Mouse (Mus musculus): Measurements from ENCODE around the gene Zfp64.

The Zfp64 gene

DNA sequence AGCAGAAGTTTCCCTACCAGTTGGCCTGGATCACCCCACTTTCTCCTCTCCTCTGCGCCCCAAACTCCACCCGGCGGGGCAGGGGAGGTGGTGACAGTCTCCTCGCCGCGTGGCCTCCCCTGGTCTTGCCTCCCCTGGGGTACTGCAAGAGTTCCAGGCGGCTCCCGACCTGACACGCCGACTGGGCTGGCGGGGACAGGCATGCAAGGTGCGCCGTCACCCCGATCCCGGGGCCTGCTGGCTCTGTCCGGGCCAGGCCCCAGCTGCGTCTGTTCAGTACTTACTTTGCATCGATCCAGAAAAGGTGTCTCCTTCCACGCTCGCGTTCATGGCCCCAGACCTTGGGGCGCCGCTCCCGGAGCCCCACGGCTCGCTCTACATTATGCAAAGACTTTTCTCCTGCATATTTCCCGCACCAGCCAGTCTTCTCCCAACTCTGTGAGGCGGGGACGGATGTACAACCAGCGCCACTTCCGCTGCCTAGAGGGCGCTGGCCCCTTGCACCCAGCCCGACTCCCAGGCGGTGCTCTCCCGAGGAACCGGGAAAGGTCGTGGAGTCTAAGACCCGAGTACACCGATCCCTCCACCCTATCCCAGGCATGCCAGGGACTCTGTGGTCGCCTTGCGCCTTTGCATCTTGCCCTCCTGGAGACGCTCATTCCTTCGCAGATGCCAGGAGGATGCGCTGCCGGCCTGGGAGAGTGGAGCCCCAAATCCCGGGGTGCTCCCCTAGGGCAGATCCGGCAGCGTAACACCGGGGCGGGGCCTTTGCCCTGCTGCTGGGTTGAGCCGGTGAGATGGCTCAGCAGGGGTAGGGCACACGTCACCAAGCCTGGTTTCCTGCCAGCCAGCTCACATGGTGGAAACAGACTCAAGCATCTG, at the start of gene Zfp64:
Gene Zfp64 (minus strand): TSS at position 753 of the 882 bp plus-strand sequence.
- peak; percentile 94 for DNase-seq (ENCODE audit: low read depth, low spot score)

DNA sequence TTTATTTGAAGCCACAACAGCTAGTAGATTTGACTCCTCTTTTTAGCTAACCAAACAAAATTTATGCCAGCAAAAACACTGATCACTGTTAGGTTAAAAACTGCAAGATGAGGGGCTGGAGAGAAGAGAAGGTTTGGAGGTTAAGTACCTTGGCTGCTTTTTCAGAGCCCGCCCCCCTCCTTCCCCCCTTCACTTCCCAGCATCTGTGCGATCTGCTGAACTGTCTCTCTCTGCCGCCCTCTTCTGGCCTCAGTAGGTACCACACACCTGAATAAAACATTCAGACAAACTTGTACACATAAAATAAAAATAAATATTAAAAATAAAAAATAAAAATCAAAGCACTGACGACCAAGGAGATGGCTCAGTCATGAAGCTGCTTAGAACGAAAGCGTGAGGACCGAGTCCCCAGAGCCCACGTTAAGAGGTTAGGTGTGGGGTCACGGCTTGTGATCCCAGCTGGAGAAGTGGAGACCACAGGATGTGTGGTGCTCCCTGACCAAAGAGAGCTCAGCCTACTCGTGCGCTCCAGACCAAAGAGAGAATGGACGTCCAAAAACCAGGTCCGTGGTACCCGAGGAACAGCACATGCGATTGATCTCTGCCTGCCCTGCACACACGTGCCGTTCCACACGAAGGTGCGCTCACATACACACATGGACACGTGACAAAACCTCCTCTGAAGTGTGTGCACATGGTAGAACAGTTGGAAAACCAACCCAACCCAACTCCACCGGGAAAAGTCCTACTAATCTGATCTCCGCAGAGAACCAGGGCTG, 37.4 kb upstream of the Zfp64 start:
- peak; percentile 89 for DNase-seq (ENCODE audit: low read depth, low spot score)

DNA sequence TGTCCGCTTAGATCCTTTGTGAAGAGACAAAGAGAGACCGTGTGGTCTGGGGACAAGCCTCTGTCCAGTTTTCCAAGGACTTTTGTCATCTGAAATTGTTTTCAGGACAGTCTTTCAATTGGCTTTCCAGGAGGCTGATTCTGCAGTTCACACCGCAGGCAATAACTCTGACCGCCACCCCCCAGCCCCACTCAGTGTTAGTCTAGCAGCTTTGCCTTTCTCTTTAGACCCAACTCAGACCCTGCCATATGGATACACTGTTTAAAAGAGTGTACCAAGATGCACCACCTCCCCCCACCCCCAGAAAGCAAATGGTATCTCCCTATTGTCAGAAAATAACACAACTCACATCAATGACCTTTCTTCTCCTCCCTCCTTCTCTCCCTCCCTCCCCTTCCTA, 35.6 kb upstream of the Zfp64 start:
- DNase-seq (ENCODE audit: low read depth, low spot score) = peak; percentile 54

DNA sequence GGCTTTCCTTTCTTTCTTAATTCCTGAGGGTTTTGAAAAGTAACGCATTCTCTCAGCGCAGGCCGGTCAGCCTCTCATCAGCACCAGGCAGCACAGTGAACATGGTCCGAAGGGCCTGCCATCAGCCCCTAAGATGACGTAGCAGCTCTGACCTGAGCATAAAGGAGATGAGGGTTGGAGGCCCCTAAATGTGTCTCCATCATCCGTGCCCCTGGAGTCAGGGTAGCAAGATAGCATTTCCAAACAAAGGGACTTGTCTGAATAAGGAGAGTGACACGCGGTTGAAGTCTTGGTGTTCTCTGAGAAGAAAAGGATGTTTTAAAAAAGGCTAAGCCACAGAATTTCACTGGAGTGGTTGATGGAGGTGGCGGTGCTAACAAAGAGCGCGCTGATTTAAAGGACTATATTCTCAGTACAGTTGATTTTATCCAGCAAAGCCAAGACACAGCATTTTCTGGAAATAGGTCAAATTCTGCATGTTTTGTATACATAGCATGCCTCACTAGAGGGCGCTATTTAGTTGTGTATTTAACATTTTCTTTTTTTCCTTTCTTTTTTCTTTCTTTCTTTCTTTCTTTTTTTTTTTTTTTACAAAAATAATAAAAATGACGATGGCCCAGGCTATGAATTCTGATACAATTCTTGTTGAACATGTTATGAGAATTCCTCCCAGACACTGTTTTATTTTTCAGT, 34.8 kb upstream of the Zfp64 start:
- no peak for DNase-seq (ENCODE audit: low read depth, low spot score)

DNA sequence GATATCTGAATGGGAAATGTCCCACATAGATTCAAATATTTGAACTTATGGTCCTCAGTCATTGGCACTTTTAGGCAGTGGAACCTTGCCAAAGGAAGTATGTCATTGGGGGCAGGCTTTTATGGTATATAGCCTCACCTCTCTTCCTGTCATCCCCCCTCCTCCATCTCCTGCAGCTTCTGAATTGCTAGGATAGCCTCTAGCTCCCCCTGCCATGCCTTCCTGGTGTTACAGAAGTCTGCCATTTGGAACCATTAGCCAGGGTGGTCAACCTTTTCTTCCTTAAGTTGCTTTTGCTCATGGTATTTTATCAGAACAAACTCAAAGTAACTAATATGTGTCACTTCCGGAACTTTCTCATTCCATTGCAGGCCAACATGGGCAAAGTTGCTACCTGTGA, 32.7 kb upstream of the Zfp64 start:
- peak; percentile 81 for DNase-seq (ENCODE audit: low read depth, low spot score)

DNA sequence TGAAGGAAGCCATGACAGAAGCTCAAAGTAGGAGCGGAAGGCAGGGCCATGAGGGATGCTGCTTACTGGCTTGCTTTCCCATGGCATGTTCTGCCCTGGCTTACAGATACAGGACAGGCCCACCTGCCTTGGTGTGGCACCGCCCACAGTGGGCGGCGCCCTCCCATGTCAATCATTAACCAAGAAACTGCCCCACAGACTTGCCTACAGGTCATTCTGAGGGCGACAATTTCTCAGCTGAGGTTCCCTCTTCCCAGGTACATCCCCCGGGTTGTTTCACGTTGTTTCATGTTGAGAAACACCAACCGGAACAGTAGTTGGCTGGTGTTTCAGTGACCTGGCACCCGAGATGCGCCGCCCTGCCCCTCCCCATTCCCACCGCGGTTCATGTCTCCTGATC, 32.0 kb upstream of the Zfp64 start:
- DNase-seq (ENCODE audit: low read depth, low spot score) = peak; percentile 77

DNA sequence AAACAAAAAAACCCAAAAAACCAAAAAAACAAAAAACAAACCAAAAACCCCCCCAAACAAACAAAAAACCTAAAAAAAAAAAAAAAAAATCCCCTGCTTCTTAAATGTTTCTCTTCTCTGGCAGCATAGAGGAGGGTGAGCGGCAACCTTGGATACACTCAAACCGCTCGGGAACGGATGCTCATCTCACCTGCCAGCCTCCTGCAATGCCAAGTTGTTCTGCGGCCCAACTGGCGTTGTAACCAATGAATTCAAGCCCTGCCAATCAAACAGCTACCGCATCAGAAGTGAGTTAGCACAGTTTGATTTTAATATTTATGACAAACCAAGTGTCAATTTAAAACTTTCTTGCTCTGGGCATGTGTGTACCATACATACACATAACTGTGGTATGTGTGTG, 26.6 kb upstream of the Zfp64 start:
- DNase-seq (ENCODE audit: low read depth, low spot score) = no peak

DNA sequence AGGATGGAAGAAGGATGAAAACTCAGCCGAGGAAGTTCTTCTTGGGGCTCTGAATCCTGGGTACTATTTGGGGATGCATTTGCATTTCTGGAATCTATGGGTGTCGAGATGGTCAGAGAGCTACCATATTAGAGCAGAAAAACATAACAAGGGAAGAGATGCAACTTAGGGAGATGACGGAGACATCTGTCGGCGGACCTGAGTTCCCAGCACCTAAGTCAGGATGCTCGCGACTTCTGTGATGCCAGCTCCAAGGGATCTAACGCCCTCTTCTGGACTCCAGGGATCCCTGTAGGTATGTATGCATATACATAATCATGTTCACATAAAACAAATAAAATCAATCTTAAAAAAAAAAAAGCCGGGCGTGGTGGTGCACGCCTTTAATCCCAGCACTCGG, 26.1 kb upstream of the Zfp64 start:
- peak; percentile 62 for DNase-seq (ENCODE audit: low read depth, low spot score)

DNA sequence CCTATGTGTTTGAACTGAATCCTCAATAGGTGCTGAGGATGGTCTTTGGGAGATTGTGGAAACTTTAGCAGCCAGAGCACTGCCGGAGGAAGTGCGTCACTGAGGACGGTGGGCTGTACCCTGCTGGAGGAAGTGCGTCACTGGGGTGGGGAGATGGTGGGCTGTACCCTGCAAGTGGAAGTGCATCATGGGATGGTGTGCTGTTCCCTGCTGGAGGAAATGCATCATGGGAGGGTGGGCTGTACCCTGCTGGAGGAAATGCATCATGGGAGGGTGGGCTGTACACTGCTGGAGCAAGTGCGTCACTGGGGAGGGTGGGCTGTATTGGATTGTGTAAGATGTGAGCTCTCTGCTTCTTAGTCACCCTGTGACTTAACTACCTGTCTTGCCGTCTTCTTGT, 25.5 kb upstream of the Zfp64 start:
- DNase-seq (ENCODE audit: low read depth, low spot score) = peak; percentile 99

DNA sequence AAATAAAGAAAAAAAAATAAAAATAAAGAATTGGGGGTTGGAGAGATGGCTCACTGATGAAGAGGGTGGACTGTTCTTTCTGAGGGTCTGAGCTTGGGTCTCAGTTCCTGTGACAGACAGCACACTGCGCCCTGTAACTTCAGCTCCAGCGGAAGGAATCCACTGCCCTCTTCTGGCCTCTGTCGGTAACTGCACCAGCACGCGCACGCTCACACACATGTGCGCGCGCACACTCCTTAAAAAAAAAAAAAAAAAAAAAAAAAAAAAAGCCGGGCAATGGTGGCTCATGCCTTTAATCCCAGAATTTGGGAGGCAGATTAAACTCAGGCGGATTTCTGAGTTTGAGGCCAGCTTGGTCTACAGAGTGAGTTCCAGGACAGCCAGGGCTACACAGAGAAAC, 24.4 kb upstream of the Zfp64 start:
- peak; percentile 88 for DNase-seq (ENCODE audit: low read depth, low spot score)

DNA sequence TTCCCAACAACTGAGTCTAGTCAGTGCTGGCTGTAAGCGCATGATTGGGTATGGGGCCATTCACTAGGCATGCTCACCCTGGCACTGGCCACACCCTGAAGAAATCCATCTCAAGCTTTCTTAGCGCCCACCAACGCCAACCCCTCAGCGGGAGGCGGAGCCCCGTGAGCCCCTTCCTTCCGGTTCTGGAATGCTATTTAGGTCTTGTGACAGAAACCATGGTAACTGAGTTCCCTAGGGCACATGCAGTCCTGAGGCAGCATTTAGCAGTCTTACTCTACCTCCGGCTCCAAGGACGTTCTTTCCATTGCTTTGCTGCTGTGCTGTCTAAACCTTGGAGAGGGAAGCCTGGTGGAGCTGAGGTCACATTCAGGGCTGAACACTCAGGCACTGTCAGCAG, 22.6 kb upstream of the Zfp64 start:
- DNase-seq (ENCODE audit: low read depth, low spot score) = peak; percentile 91

DNA sequence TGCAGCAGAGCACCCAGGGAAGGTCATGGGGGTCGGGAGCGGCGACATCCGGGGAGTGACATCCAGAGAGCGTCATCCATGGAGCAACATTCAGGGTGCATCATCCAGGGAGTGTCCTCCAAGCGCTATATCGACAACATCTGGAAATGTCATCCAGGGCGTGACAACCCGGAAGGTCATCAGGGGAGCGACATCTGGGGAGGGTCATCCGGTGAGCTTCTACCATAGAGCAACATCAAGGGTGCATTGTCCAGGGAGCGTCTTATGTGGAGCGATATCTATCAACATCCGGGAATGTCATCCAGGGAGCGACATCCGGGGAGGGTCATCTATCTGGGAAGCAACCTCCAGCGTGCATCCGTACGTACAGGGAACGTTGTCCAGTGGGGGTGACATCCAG, 14.7 kb upstream of the Zfp64 start:
- peak; percentile 95 for DNase-seq (ENCODE audit: low read depth, low spot score)

DNA sequence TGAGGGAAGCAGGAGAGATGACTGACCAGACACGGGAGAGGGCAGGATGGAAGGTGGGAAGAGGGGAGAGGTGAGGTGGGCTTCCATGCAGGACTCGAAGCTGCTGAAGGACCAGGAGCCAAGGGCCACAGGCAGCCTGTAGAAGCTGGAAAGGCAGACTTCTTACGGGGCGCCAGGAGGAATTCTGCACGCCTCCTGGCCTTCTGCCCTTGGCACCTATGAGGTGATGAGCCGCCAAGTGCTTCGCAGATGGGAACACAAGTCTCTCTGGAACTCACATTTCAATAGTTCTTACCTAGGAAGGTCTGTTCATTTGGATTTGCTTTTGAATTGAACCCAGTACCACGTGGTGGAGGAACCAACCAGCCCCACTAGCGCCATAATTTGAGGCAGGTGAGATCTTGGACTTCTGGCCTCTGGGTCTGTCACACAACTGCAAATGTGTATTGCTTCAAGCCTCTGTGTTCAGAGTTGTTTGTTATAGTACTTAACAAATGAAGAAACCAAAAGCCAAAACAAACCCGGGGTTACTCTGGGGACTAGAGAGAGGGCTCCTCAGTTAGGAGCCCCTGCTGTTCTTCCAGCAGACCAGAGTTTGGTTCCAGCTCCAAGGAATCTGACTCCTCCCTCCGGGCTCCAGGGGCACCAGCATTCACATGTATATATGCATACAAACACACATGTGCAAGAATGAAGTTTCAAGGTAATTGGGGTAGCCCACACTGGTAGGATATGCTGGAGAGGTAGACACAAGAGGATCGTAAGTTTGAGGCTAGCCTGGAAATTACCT, 12.9 kb upstream of the Zfp64 start:
- peak; percentile 79 for DNase-seq (ENCODE audit: low read depth, low spot score)

DNA sequence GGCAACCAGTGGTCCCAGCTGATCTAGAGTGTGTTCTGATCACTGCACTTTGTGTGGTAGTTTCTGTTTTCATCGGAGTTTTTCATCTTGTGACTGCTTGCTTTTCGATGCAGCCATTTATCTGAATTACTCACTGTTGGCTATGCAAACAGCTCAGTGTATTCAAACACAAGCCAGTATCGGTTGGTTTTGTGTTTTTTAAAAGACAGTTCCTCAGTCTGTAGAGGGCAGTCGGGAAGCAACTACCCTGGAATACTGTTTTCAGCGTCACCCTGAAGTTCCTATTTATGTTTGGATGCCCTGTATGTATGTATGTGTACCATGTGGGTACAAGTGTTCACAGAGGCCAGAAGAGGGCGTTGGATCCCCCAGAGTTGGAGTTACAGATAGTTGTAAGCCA, 11.1 kb upstream of the Zfp64 start:
- peak; percentile 55 for DNase-seq (ENCODE audit: low read depth, low spot score)

DNA sequence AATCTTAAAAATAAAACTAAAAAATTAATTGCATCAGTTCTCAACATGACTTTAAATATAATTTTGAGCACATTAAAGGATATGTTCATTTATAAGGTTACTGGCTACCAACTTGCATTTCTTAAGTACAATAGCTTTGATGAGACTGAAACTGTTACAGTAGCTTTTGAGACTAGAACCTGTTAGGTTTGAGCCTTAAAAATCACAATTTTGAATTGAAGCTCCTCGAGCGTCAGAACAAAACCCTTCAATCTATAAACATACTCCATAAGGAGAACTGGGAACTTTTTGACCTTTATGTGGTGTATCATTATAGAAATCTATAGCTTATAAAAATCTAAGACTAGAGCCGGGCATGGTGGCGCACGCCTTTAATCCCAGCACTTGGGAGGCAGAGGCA, 9.5 kb upstream of the Zfp64 start:
- DNase-seq (ENCODE audit: low read depth, low spot score) = no peak

DNA sequence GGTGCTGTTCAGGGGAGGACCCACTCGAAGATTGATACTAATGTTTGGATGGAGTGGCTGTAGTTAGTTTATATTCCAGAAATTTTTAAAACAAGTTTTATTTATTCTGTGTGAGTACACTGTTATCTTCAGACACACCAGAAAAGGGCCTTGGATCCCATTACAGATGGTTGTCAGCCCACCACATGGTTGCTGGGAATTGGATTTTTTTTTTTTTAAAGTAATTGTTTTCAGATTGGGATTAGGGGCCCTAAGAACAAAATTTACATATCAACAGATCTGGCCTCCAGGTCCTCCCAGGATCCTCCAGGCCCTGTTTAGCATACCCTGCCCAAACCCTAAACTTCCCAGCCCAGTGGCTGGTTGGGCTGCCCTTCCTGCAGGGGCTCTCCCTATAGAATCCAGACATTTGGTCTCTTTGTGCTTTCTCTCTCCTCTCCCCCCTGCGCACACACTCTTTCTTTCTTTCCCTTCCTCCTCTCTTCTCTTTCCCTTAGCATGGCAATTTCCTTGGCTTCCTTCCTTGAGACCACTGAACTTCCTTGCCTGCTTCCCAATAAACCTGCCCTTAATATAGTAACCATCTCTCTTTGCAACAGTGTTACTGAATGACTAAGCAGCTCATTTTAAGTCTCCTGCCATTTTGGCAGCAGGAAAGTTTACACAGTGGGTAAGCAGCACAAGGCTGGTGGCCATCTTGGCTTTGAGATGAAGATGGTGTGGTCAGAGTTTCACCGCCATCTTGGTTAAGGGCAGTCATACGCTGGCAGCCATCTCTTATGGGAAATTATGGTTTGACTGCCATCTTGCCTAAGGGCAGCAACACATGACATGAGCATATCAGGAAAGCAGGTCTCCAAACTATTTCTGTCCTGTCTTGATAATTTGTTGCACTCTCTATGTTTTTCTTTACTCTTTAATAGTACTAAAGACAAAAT, 6.6 kb upstream of the Zfp64 start:
- DNase-seq (ENCODE audit: low read depth, low spot score) = peak; percentile 95

DNA sequence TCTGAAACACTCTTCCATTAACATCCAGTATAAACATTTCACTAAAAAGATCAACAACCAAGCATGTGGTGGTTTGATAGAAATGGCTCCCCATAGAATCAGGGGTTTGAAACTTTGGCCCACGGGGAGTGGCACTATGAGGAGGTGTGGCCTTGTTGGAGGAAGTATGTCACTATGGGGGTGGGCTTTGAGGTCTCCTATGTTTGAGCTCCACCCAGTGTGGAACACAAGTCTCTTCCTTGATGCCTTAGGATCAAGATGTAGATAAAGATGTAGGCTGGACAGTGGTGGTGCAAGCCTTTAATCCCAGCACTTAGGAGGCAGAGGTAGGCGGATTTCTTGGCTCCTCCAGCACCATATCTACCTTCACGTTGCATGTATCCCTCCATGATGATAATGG, 5.4 kb upstream of the Zfp64 start:
- peak; percentile 96 for DNase-seq (ENCODE audit: low read depth, low spot score)

DNA sequence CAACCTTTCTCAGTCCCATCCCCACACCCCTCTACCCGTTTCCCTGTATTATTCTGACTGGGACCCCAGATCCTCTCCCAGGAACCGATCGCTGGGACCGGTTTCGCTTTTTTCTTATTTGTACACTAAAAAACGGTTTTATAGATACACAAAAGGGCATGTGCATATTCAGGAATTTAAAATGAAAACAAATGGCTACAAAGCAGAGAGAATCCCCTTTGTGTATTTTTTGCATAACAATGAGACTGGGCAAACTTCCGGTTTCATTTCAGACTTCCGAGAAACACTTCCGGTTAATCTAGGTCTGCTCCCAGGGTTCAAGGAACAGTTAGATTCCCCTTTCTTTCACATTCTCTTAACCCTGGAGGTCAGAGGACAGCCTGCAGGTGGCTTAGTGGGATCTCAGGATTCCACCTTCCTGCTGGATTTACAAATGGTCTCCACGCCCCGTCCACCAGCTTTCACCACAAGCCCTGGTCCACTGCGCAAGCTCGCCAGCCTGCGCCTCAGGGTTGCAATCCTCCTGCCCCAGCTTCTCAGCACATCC, 4.0 kb upstream of the Zfp64 start:
- DNase-seq (ENCODE audit: low read depth, low spot score) = peak; percentile 99

DNA sequence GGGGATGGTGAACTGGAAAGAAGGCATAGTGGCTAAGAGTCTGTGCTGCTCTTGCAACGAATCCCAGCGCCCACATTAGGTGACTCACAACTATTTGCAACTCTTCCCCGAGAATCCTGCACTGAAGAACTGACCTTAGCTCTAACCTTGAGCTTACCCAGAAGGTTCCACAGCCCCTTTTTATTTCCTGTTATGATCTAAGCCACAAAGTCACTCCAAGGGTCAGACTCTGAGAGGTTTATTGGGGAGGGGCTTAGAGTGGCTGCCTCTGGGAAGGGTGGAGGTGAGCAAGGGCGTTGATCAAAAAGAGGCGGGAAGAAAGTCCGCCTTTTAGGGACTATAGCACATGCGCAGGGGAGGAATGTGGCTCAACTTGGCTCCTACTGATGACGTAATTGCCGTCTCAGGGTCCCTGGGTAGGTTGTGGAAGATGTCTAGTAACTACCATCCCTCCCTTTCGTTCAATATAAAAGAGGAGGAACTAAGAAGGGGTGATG, 511 bp upstream of the Zfp64 start:
- DNase-seq (ENCODE audit: low read depth, low spot score) = peak; percentile 99

DNA sequence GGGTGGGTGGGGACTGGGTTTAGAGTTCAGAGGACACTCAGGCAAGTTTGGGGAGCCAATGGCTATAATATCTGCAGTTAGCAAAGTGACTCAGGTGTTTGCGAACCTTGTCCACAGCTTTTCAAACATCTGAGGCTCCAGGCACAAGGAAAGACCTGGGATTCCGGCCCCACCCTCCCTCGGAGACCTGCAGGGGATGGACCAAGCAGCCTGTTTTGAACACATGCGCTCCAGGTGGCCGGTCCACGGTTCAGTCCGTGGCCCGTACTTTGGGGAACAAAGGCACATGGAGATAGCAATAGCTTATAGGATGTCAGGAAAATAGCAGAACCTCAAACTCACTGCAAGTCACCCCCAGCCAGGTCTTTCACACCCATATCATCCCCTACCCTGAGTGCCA, 1.0 kb downstream of the Zfp64 start:
- DNase-seq (ENCODE audit: low read depth, low spot score) = no peak

Data from R1 (cell line).